8 mouse cellular contexts compared by ENCODE assay signal in genomic region chr10:111009113-111009640, GRCm38 (mm10). TPM values are rescaled to one million over a fixed set of nuclear protein-coding genes. Genes with fewer than 3 reads are reported as not detected.
DNase-seq lines count a peak whose midpoint lies in the region; ATAC-seq and TF ChIP-seq lines count a peak whose summit lies in the region.

No protein-coding gene starts in this region.

- no peaks in the 10 kb centered on the region for H3K27me3 ChIP-seq in kidney, adult 2 months (replicated peaks; ENCODE audit: control insufficient read depth, insufficient read depth, low read length)
- H3K27me3 ChIP-seq in midbrain, embryonic 11.5 days (ENCODE audit: control insufficient read depth, insufficient read depth, low read length) = no peaks in the 10 kb centered on the region

- H3K9ac ChIP-seq in midbrain, embryonic 11.5 days (ENCODE audit: low read length) = peak overlapping the region; percentile 99

- no peak for DNase-seq in kidney, adult 2 months
- DNase-seq in kidney, postnatal 14 days = no peak
- DNase-seq in MN1 (ENCODE audit: low spot score) = peak; percentile 64
- peak; percentile 44 for DNase-seq in forelimb bud, embryonic 11.5 days (ENCODE audit: low read depth, low spot score)
- no peak for DNase-seq in midbrain, embryonic 11.5 days (ENCODE audit: low spot score, missing footprints)
- no peak for DNase-seq in left cerebral cortex, postnatal 10 days (ENCODE audit: extremely low spot score in 1 of 2, low spot score in 2 of 2)
- no peak for DNase-seq in cerebellum, postnatal 4 days (ENCODE audit: low spot score in 2 of 2)
- no peak for DNase-seq in Muller cell, postnatal 12 days (ENCODE audit: inconsistent ontology term)

- no peak for TF ChIP-seq CTCF in kidney, adult 2 months (conservative IDR thresholded peaks at IDR 0.05; ENCODE audit: insufficient read depth, insufficient read length, low read depth, low read length)

- peak overlapping the region; percentile 46; the same call in 1 of the 2 replicates for H3K27ac ChIP-seq in kidney, adult 2 months (ENCODE audit: insufficient read depth, low read depth, low read length)
- peak overlapping the region; percentile 99 for H3K27ac ChIP-seq in midbrain, embryonic 11.5 days (ENCODE audit: low read depth, low read length)

- H3K4me3 ChIP-seq in kidney, adult 2 months (ENCODE audit: insufficient read depth, low read depth, low read length) = peak overlapping the region; percentile 80
- peak overlapping the region; percentile 94 for H3K4me3 ChIP-seq in midbrain, embryonic 11.5 days (ENCODE audit: low read depth, low read length)

- no peaks in the 10 kb centered on the region for H3K9me3 ChIP-seq in midbrain, embryonic 11.5 days (ENCODE audit: control insufficient read depth, low read length)

- H3K36me3 ChIP-seq in kidney, adult 2 months (ENCODE audit: control insufficient read depth, insufficient read depth, low read length) = no peaks in the 10 kb centered on the region
- H3K36me3 ChIP-seq in midbrain, embryonic 11.5 days (ENCODE audit: control insufficient read depth, insufficient read depth, low read length) = no peaks in the 10 kb centered on the region

- H3K4me1 ChIP-seq in kidney, adult 2 months (ENCODE audit: control insufficient read depth, insufficient read depth, low read length) = peaks cover 3% of the 10 kb centered on the region; the same call in 1 of the 2 replicates
- H3K4me1 ChIP-seq in midbrain, embryonic 11.5 days (ENCODE audit: control insufficient read depth, insufficient read depth, low read length) = peaks cover 5% of the 10 kb centered on the region; the same call in 1 of the 2 replicates

- ATAC-seq in midbrain, embryonic 11.5 days (ENCODE audit: low FRiP score) = no peak

- no peak for TF ChIP-seq POLR2A in kidney, adult 2 months (IDR thresholded peaks at IDR 0.05; ENCODE audit: low read depth, low read length)

- peak overlapping the region; percentile 49 for H3K4me2 ChIP-seq in midbrain, embryonic 11.5 days

- intact Hi-C loops in left cerebral cortex, postnatal 10 days (cut with DNase I) = no loop called here

- WGBS in kidney, adult 2 months = under 1% methylated on average over 28 of the region's 28 CpGs
- under 1% methylated on average over 28 of the region's 28 CpGs for WGBS in midbrain, embryonic 11.5 days

RNA-seq across cellular contexts. Expression of gene Zdhhc17, which starts 0.8 kb away (rescaled TPM):
- 15.9 and 16.5 TPM in 2 replicates for polyA plus RNA-seq in kidney, adult 2 months (2012; rRNA removed)
- polyA plus RNA-seq in midbrain, embryonic 11.5 days (2014; fragmentation: Nextera tagmentation; extraction: Ambion mirVana) = 29.5 and 30.3 TPM in 2 replicates
- 10 to 100 TPM; 82.5 to 88.4 TPM for total RNA-seq in left cerebral cortex, postnatal 10 days (2021)

Comparison
In these comparisons a context has a peak if more than half of its experiments do, and no peak if none do; other contexts are left out.
1. DNase-seq: peak in MN1 (single experiment) and forelimb bud, embryonic 11.5 days (single experiment); none in kidney, adult 2 months (single experiment), kidney, postnatal 14 days (single experiment), midbrain, embryonic 11.5 days (single experiment), left cerebral cortex, postnatal 10 days (0 of 2), cerebellum, postnatal 4 days (0 of 2) and Muller cell, postnatal 12 days (single experiment).